In genomic region chr10:21789847-21790530, GRCm38 (mm10) we compare ENCODE assay signal across 10 mouse cellular contexts.
DNase-seq lines count a peak whose midpoint lies in the region; ATAC-seq lines count a peak whose summit lies in the region.
"Had no signal": no experiment of that assay in that cellular context is flagged by ENCODE, and none has a peak within 500 bp of the region (broad histone marks: within the 10 kb centered on the region; RNA-seq: fewer than 3 reads in every experiment).

No protein-coding gene starts in this region.

- no peak for DNase-seq in heart, postnatal 10 days
- peak; percentile 96 for DNase-seq in Muller cell, postnatal 12 days (ENCODE audit: inconsistent ontology term)
- DNase-seq in gastrocnemius, adult 8-10 months (ENCODE audit: low spot score in 2 of 2): peak; percentile 10 to 23
- DNase-seq in kidney, postnatal 36 days: peak; percentile 18 to 38
- no peak for DNase-seq in spleen, postnatal 10 days (ENCODE audit: low spot score in 2 of 2)
- no peak for DNase-seq in forebrain, embryonic 14.5 days (ENCODE audit: low spot score)

- no peak for ATAC-seq in heart, embryonic 11.5 days (replicated peaks; ENCODE audit: insufficient number of reproducible peaks, low FRiP score, low TSS enrichment)
- no peak for ATAC-seq in erythroid progenitor cell, adult 5-6 weeks (replicated peaks; ENCODE audit: low FRiP score, poor library complexity, severe bottlenecking)
- ATAC-seq in forebrain, embryonic 14.5 days: no peak
- ATAC-seq: forebrain, embryonic 13.5 days had no signal

- H3K4me2 ChIP-seq in heart, embryonic 11.5 days: peak overlapping the region; percentile 14; the same call in 1 of the 2 replicates
- H3K4me2 ChIP-seq in forebrain, embryonic 14.5 days (ENCODE audit: low read length): no peak overlapping the region
- H3K4me2 ChIP-seq: forebrain, embryonic 13.5 days had no signal

- H3K9me3 ChIP-seq in heart, embryonic 11.5 days (replicated peaks; ENCODE audit: control insufficient read depth, low read length): no peaks in the 10 kb centered on the region
- no peaks in the 10 kb centered on the region for H3K9me3 ChIP-seq in forebrain, embryonic 14.5 days (replicated peaks; ENCODE audit: control insufficient read depth, low read length)
- H3K9me3 ChIP-seq: forebrain, embryonic 13.5 days had no signal

- 45% methylated on average over 17 of the region's 17 CpGs for WGBS in heart, embryonic 11.5 days (ENCODE audit: insufficient replicate concordance)
- 83% methylated on average over 17 of the region's 17 CpGs for WGBS in forebrain, embryonic 14.5 days

- no peaks in the 10 kb centered on the region for H3K27me3 ChIP-seq in heart, embryonic 11.5 days (ENCODE audit: control insufficient read depth, insufficient read depth, low read length)
- H3K27me3 ChIP-seq in forebrain, embryonic 14.5 days (replicated peaks; ENCODE audit: control insufficient read depth, insufficient read depth, low read length): no peaks in the 10 kb centered on the region
- H3K27me3 ChIP-seq: forebrain, embryonic 13.5 days had no signal

- H3K36me3 ChIP-seq in heart, embryonic 11.5 days (ENCODE audit: control insufficient read depth, insufficient read depth, low read length): no peaks in the 10 kb centered on the region
- no peaks in the 10 kb centered on the region for H3K36me3 ChIP-seq in forebrain, embryonic 14.5 days (ENCODE audit: control insufficient read depth, insufficient read depth, low read length)

- peaks cover 4% of the 10 kb centered on the region; the same call in 1 of the 2 replicates for H3K4me1 ChIP-seq in heart, embryonic 11.5 days (ENCODE audit: control insufficient read depth, insufficient read depth, low read length)
- no peaks in the 10 kb centered on the region for H3K4me1 ChIP-seq in forebrain, embryonic 14.5 days (ENCODE audit: control insufficient read depth, insufficient read depth, low read length)

- no peak overlapping the region for H3K4me3 ChIP-seq in heart, embryonic 11.5 days (ENCODE audit: low read depth, low read length)
- H3K4me3 ChIP-seq in forebrain, embryonic 14.5 days (ENCODE audit: low read depth, low read length): no peak overlapping the region
- H3K4me3 ChIP-seq: forebrain, embryonic 13.5 days; left cerebral cortex, adult 2 months had no signal

- H3K27ac ChIP-seq in heart, embryonic 11.5 days (ENCODE audit: low read depth, low read length): no peak overlapping the region
- H3K27ac ChIP-seq in forebrain, embryonic 14.5 days (ENCODE audit: low read depth, low read length): no peak overlapping the region
- H3K27ac ChIP-seq: forebrain, embryonic 13.5 days; left cerebral cortex, adult 2 months had no signal

- intact Hi-C loops in heart, postnatal 10 days (cut with DNase I): no loop called here

- no peak overlapping the region for H3K9ac ChIP-seq in heart, embryonic 11.5 days (ENCODE audit: low read depth, low read length)
- no peak overlapping the region for H3K9ac ChIP-seq in forebrain, embryonic 14.5 days (ENCODE audit: low read length)
- H3K9ac ChIP-seq: forebrain, embryonic 13.5 days had no signal

Comparison
In these comparisons a context has a peak if more than half of its experiments do, and no peak if none do; other contexts are left out.
1. DNase-seq: peak in Muller cell, postnatal 12 days (single experiment), gastrocnemius, adult 8-10 months (2 of 2) and kidney, postnatal 36 days (2 of 2); none in heart, postnatal 10 days (0 of 2), spleen, postnatal 10 days (0 of 2) and forebrain, embryonic 14.5 days (single experiment).